Mouse (Mus musculus): ENCODE data around the gene Ppfibp1. TPM values are rescaled to one million over a fixed set of nuclear protein-coding genes. Genes with fewer than 3 reads are reported as not detected.
A peak's percentile ranks its signal among the peaks of the same experiment; 100 is the strongest.
"Not testable (repeated sequence)": the region's sequence is repeated elsewhere in the genome, so short reads cannot be mapped to it uniquely, and the experiment has no call there.

Ppfibp1 gene
- polyA plus RNA-seq, 1 experiment: 15.5 TPM

DNA sequence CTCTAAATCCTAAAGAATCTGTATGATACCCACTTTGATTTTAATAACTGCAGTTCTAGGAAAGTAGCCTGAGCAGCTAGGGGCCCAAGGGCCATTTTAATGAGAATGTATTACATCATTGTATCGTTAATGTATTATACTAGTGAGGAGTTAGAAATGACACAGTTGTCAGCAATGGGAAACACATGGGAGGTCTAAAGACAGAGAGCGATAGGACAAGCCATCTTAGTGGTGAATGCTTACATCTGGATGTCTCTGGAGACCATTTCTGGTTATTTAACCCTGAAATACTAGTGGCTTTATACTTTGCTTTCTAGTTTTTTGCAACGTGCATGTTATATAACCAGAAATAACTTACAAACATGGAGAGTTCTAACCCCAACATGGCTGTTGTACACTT lies 36.4 kb upstream of the Ppfibp1 start:
- no peak overlapping the region for H3K4me3 ChIP-seq (replicated peaks; ENCODE audit: control insufficient read depth, low read depth, low read length)
- no peaks in the 10 kb centered on the region; the same call in 1 of the 2 replicates for H3K4me1 ChIP-seq (ENCODE audit: control insufficient read depth, insufficient read depth, low read length)
- WGBS: 82% methylated on average over 3 of the region's 3 CpGs
- TF ChIP-seq CTCF (IDR thresholded peaks at IDR 0.05; ENCODE audit: control insufficient read depth, insufficient read depth, low read length) (no peak), POLR2A (IDR thresholded peaks at IDR 0.05; ENCODE audit: borderline replicate concordance, control insufficient read depth, low read depth, low read length) (no peak)
- no peak overlapping the region for H3K27ac ChIP-seq (ENCODE audit: control insufficient read depth, insufficient read depth, low read depth, low read length, poor library complexity)

- Histone ChIP-seq H3K4me3 (replicated peaks; ENCODE audit: control insufficient read depth, low read depth, low read length) (no peak overlapping the region), H3K27ac (ENCODE audit: control insufficient read depth, insufficient read depth, low read depth, low read length, poor library complexity) (no peak overlapping the region), H3K4me1 (ENCODE audit: control insufficient read depth, insufficient read depth, low read length) (no peaks in the 10 kb centered on the region; the same call in 1 of the 2 replicates)
- no peak for TF ChIP-seq CTCF (IDR thresholded peaks at IDR 0.05; ENCODE audit: control insufficient read depth, insufficient read depth, low read length)
- no peak for TF ChIP-seq POLR2A (IDR thresholded peaks at IDR 0.05; ENCODE audit: borderline replicate concordance, control insufficient read depth, low read depth, low read length)
- WGBS: 69% methylated on average over 4 of the region's 4 CpGs
Measured at GRCm38 (mm10) chr6:146852739-146853138, 35.5 kb upstream of the Ppfibp1 start.

- WGBS: 86% methylated on average over 9 of the region's 9 CpGs
- Histone ChIP-seq H3K4me1 (ENCODE audit: control insufficient read depth, insufficient read depth, low read length) (no peaks in the 10 kb centered on the region; the same call in 1 of the 2 replicates), H3K27ac (ENCODE audit: control insufficient read depth, insufficient read depth, low read depth, low read length, poor library complexity) (no peak overlapping the region), H3K4me3 (replicated peaks; ENCODE audit: control insufficient read depth, low read depth, low read length) (no peak overlapping the region)
- TF ChIP-seq CTCF (IDR thresholded peaks at IDR 0.05; ENCODE audit: control insufficient read depth, insufficient read depth, low read length) (no peak), POLR2A (IDR thresholded peaks at IDR 0.05; ENCODE audit: borderline replicate concordance, control insufficient read depth, low read depth, low read length) (no peak)
Measured at GRCm38 (mm10) chr6:146855185-146855584, 33.1 kb upstream of the Ppfibp1 start.

DNA sequence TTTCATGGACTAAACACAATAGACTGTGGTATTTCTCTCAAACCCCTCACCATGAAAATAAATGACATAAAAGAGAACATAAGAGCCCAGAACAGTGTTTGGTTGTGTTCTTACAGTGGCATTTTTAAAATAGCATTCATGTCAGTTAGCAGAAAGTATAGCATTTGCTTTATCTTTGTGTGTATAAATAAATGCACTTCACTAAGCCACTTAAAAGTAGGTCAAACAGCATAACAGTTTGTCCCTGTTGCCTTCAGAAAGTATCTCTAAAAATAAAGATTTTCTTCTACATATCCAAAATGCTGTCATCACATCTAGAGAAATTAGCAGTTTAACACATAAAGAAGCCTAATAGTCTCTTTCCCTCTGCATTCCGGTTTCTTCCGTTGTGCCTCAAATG lies 30.9 kb upstream of the Ppfibp1 start:
- Histone ChIP-seq H3K4me3 (replicated peaks; ENCODE audit: control insufficient read depth, low read depth, low read length) (no peak overlapping the region), H3K4me1 (ENCODE audit: control insufficient read depth, insufficient read depth, low read length) (no peaks in the 10 kb centered on the region; the same call in 1 of the 2 replicates), H3K27ac (ENCODE audit: control insufficient read depth, insufficient read depth, low read depth, low read length, poor library complexity) (no peak overlapping the region)
- no peak for TF ChIP-seq POLR2A (IDR thresholded peaks at IDR 0.05; ENCODE audit: borderline replicate concordance, control insufficient read depth, low read depth, low read length)
- no peak for TF ChIP-seq CTCF (IDR thresholded peaks at IDR 0.05; ENCODE audit: control insufficient read depth, insufficient read depth, low read length)
- 92% methylated on average over 2 of the region's 2 CpGs for WGBS

GRCm38 (mm10) chr6:146863154-146863553 lies 25.1 kb upstream of the Ppfibp1 start:
- no peaks in the 10 kb centered on the region for H3K4me1 ChIP-seq (ENCODE audit: control insufficient read depth, insufficient read depth, low read length)
- 41% methylated on average over 2 of the region's 2 CpGs for WGBS
- no peak overlapping the region for H3K27ac ChIP-seq (ENCODE audit: control insufficient read depth, insufficient read depth, low read depth, low read length, poor library complexity)
- no peak overlapping the region for H3K4me3 ChIP-seq (replicated peaks; ENCODE audit: control insufficient read depth, low read depth, low read length)
- TF ChIP-seq POLR2A (IDR thresholded peaks at IDR 0.05; ENCODE audit: borderline replicate concordance, control insufficient read depth, low read depth, low read length): no peak
- no peak for TF ChIP-seq CTCF (IDR thresholded peaks at IDR 0.05; ENCODE audit: control insufficient read depth, insufficient read depth, low read length)

GRCm38 (mm10) chr6:146864370-146864769 lies 23.9 kb upstream of the Ppfibp1 start:
- H3K4me1 ChIP-seq (ENCODE audit: control insufficient read depth, insufficient read depth, low read length); H3K27ac ChIP-seq (ENCODE audit: control insufficient read depth, insufficient read depth, low read depth, low read length, poor library complexity); H3K4me3 ChIP-seq (replicated peaks; ENCODE audit: control insufficient read depth, low read depth, low read length): not testable (repeated sequence)
- 57% methylated on average over 4 of the region's 5 CpGs for WGBS

GRCm38 (mm10) chr6:146865701-146866100 lies 22.6 kb upstream of the Ppfibp1 start:
- no peak overlapping the region for H3K4me3 ChIP-seq (replicated peaks; ENCODE audit: control insufficient read depth, low read depth, low read length)
- H3K4me1 ChIP-seq (ENCODE audit: control insufficient read depth, insufficient read depth, low read length): no peaks in the 10 kb centered on the region
- WGBS: 84% methylated on average over 4 of the region's 4 CpGs
- TF ChIP-seq POLR2A (IDR thresholded peaks at IDR 0.05; ENCODE audit: borderline replicate concordance, control insufficient read depth, low read depth, low read length) (no peak), CTCF (IDR thresholded peaks at IDR 0.05; ENCODE audit: control insufficient read depth, insufficient read depth, low read length) (0 out of 2 replicates have a peak, but pooled peaks have one; percentile 16)
- no peak overlapping the region for H3K27ac ChIP-seq (ENCODE audit: control insufficient read depth, insufficient read depth, low read depth, low read length, poor library complexity)

DNA sequence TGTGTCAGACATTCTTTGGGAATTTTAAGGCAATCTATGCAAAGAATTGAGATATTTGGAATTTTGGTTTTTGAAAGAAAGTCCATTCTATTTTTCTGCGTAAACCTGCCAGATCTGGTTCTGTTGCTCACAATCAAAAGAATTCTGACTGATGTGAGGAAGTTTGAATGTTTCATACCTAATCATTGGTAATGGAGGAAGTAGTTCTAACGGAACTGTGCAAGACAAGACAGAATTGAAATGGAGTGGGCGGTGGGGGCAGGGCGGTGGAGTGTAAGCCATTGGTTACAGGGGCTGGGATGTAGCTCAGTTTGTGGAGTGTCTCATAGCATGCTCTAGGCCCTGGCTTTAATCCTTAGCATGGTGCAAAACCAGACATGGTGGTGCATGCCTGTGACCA lies 16.3 kb upstream of the Ppfibp1 start:
- WGBS: 49% methylated on average over 4 of the region's 4 CpGs
- TF ChIP-seq POLR2A (IDR thresholded peaks at IDR 0.05; ENCODE audit: borderline replicate concordance, control insufficient read depth, low read depth, low read length) (no peak), CTCF (IDR thresholded peaks at IDR 0.05; ENCODE audit: control insufficient read depth, insufficient read depth, low read length) (no peak)
- H3K4me3 ChIP-seq (replicated peaks; ENCODE audit: control insufficient read depth, low read depth, low read length): no peak overlapping the region
- H3K4me1 ChIP-seq (ENCODE audit: control insufficient read depth, insufficient read depth, low read length): no peaks in the 10 kb centered on the region; the same call in 1 of the 2 replicates
- H3K27ac ChIP-seq (ENCODE audit: control insufficient read depth, insufficient read depth, low read depth, low read length, poor library complexity): no peak overlapping the region

DNA sequence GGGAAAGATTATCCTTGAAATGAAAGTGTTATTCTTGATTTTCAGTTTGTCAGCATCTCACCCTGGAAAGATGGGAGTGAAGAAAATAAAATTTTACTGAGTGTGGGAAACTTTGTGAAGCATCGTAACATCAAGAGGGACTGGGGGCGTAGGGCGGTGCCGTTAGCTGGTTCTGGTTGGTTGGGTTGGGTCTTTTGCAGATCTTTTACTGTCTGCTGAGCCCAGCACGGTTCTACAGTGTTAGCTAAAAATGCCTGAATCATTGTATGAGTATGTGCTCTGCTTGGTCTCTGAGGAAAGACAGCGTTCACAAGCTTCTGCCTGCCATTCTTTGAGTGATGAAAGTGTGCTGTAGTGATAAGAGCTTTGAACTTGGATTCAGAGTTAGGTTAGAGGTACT lies 13.9 kb upstream of the Ppfibp1 start:
- Histone ChIP-seq H3K4me3 (replicated peaks; ENCODE audit: control insufficient read depth, low read depth, low read length) (no peak overlapping the region), H3K4me1 (ENCODE audit: control insufficient read depth, insufficient read depth, low read length) (no peaks in the 10 kb centered on the region; the same call in 1 of the 2 replicates), H3K27ac (ENCODE audit: control insufficient read depth, insufficient read depth, low read depth, low read length, poor library complexity) (no peak overlapping the region)
- TF ChIP-seq CTCF (IDR thresholded peaks at IDR 0.05; ENCODE audit: control insufficient read depth, insufficient read depth, low read length): no peak
- no peak for TF ChIP-seq POLR2A (IDR thresholded peaks at IDR 0.05; ENCODE audit: borderline replicate concordance, control insufficient read depth, low read depth, low read length)
- WGBS: 85% methylated on average over 6 of the region's 6 CpGs
